Mouse (Mus musculus): ENCODE measurements around the gene Tcfl5. TPM values are rescaled to one million over a fixed set of nuclear protein-coding genes. Genes with fewer than 3 reads are reported as not detected.

Tcfl5 gene
- polyA plus RNA-seq (2012) = not detected in 2 replicates

DNA sequence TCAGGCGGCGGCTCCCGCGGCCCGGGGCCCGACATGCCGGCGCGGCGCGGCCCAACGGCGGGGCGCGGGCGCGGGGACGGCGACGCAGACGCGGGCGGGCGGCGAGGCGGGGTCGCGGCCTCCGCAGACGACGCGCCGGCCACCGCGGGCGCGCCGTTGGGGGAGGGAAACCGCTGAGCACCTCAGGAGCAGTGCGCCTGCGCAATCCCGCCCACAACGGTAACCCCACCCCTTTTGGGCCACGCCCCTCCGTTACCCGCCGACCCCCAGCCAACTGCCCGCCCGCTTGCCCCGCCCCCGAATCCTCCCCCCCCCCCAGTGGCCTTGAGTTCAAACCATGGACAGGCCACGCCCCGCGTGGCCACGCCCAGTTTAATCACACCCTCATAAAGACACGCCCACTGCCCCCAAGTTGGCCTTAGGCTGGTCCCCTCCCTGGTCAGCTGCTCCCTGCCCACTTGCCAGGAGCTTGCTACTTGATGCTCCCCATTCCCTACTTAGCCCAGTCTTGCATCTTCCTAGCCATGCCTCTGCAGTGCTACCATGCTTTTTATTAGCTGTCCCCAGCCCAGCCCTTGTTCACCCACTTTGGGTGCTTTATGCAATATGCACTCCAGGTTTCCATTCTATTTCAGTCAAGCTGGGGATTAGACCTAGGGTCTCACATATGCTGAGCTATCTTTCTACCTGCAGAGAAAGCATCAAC, at the start of gene Tcfl5:
Gene Tcfl5, minus strand, starts transcription at position 154 of the 706 bp plus-strand sequence.
- H3K4me3 ChIP-seq (replicated peaks) = no peak within 1 kb of the TSS
- no peak for TF ChIP-seq GATA1 (IDR thresholded peaks at IDR 0.05; ENCODE audit: low read length)
- TF ChIP-seq TAL1 (IDR thresholded peaks at IDR 0.05; ENCODE audit: low read length) = no peak
- H3K36me3 ChIP-seq (ENCODE audit: control insufficient read depth) = no peaks in the 10 kb centered on the region
- H3K9me3 ChIP-seq (ENCODE audit: control insufficient read depth, low read length) = peaks cover 25% of the 10 kb centered on the region
- no peaks in the 10 kb centered on the region for H3K4me1 ChIP-seq (ENCODE audit: control insufficient read depth)
- peaks cover 51% of the 10 kb centered on the region for H3K27me3 ChIP-seq (ENCODE audit: control insufficient read depth)

DNA sequence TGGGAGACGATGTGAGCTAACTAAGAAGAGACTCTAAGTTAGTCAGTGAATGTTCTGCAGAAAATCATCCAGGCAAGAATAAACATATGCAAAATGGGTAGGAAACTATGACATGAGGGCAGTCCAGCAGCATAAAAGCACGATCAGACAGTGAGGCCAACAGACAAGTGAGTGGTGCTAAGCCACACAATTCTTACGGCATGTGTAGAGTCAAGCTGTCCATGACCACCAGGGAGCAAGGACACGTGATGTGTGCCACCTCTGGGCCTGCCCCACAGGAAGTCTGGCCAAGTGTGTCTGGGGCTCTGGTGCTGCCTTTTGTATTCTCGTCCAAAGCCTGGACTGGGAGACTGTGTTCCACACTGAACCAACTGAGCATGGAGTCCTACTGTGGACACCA, 47.3 kb upstream of the Tcfl5 start:
- no peaks in the 10 kb centered on the region for H3K9me3 ChIP-seq (ENCODE audit: control insufficient read depth, low read length)
- no peak overlapping the region for H3K4me3 ChIP-seq (replicated peaks)
- H3K4me1 ChIP-seq (ENCODE audit: control insufficient read depth) = peaks cover 23% of the 10 kb centered on the region
- H3K36me3 ChIP-seq (ENCODE audit: control insufficient read depth) = peaks cover 92% of the 10 kb centered on the region
- no peaks in the 10 kb centered on the region for H3K27me3 ChIP-seq (ENCODE audit: control insufficient read depth)
- TF ChIP-seq TAL1 (IDR thresholded peaks at IDR 0.05; ENCODE audit: low read length) (no peak), GATA1 (IDR thresholded peaks at IDR 0.05; ENCODE audit: low read length) (no peak)

DNA sequence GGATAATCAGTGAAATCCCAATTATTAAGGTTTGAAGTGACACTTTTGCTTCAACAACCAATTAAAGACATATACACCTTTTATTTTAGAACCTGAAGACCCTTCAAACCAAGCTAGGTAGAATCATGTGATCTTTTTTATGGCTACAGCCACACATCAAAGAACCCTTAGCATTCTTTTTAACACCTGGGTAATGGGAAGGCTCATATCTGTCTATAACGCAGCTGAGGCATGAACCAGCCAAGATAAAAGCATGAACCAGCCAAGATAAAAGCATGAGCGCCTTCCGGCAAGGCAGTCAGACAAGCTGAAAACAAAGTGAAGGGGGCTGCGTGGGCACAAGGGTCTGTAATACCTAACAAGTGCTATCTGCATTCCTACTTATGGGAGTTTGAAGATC, 41.5 kb upstream of the Tcfl5 start:
- peaks cover 100% of the 10 kb centered on the region for H3K36me3 ChIP-seq (ENCODE audit: control insufficient read depth)
- H3K27me3 ChIP-seq (ENCODE audit: control insufficient read depth) = no peaks in the 10 kb centered on the region
- TF ChIP-seq GATA1 (IDR thresholded peaks at IDR 0.05; ENCODE audit: low read length) (no peak), TAL1 (IDR thresholded peaks at IDR 0.05; ENCODE audit: low read length) (no peak)
- no peak overlapping the region for H3K4me3 ChIP-seq (replicated peaks)
- peaks cover 39% of the 10 kb centered on the region for H3K4me1 ChIP-seq (ENCODE audit: control insufficient read depth)
- no peaks in the 10 kb centered on the region for H3K9me3 ChIP-seq (ENCODE audit: control insufficient read depth, low read length)

DNA sequence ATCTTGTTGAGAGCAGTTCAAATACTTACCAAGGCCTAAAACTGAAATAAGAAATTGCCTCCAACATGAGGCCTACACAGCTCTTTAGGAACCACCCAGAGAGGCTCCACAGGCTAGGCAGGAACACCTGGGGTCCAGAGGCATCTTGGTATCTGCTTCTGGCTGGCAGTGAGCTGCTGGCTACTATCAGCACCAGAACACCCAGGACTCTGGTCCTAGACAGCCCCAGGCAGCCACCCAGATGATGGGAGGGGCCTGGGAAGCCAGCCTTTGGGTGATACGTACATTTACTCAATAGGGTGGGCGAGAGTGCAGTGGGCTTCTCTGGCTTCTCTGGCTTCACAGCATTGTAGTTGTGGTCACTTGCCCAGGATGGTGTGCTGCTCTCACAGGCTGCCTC, 41.0 kb upstream of the Tcfl5 start:
- Histone ChIP-seq H3K4me3 (replicated peaks) (no peak overlapping the region), H3K27me3 (ENCODE audit: control insufficient read depth) (no peaks in the 10 kb centered on the region), H3K9me3 (ENCODE audit: control insufficient read depth, low read length) (no peaks in the 10 kb centered on the region), H3K4me1 (ENCODE audit: control insufficient read depth) (peaks cover 42% of the 10 kb centered on the region), H3K36me3 (ENCODE audit: control insufficient read depth) (peaks cover 100% of the 10 kb centered on the region)
- TF ChIP-seq GATA1 (IDR thresholded peaks at IDR 0.05; ENCODE audit: low read length) = no peak
- TF ChIP-seq TAL1 (IDR thresholded peaks at IDR 0.05; ENCODE audit: low read length) = no peak; the same call in 2 of the 3 replicates

DNA sequence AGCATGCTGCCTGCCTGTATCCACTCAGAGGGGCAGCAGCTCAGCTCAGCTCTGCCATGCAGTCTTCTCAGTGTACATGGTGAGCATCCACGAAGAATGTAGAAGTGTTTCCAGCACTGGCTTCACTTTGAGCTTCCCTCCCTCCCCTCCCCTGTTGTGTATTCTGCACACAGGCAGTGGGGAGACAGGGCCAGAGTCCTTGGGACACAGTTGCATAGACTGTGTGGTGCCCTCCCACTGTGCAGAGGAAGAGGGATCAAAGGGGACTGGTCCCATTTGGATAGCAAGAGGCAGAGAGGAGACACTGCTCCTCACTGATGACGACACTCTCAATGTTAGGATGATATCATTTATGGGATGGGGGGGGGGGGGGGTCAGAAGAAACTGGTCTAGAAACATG, 38.7 kb upstream of the Tcfl5 start:
- Histone ChIP-seq H3K4me3 (replicated peaks) (no peak overlapping the region), H3K36me3 (ENCODE audit: control insufficient read depth) (peaks cover 96% of the 10 kb centered on the region), H3K27me3 (ENCODE audit: control insufficient read depth) (no peaks in the 10 kb centered on the region), H3K4me1 (ENCODE audit: control insufficient read depth) (peaks cover 42% of the 10 kb centered on the region), H3K9me3 (ENCODE audit: control insufficient read depth, low read length) (no peaks in the 10 kb centered on the region)
- TF ChIP-seq TAL1 (IDR thresholded peaks at IDR 0.05; ENCODE audit: low read length) = no peak
- no peak for TF ChIP-seq GATA1 (IDR thresholded peaks at IDR 0.05; ENCODE audit: low read length)

DNA sequence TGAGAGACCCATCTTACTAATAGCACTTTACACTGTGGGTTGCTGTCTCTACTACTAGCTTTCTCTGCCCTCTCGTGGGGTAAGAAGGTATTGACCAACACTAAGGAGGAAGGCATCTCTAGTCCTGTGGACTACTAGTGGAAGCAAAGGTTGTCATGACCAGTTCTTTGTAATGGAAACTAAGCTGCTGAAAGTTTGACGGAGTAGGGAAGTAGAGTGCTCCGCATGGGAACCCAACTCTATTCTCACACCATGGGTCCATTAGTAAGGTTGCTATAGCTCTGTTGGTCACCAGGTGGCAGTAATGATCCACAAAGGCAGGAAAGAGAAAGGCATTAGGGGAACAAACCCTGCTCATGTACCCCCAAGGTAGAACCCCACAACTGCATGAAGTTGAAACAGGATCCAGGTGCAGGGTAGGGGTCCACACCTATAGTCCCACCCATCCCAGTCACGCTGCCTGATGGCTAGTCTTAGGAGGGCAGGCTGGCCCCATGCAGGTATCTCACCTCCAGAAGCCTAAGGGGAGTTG, 36.2 kb upstream of the Tcfl5 start:
- no peaks in the 10 kb centered on the region for H3K27me3 ChIP-seq (ENCODE audit: control insufficient read depth)
- TF ChIP-seq GATA1 (IDR thresholded peaks at IDR 0.05; ENCODE audit: low read length) = no peak
- no peak for TF ChIP-seq TAL1 (IDR thresholded peaks at IDR 0.05; ENCODE audit: low read length)
- H3K9me3 ChIP-seq (ENCODE audit: control insufficient read depth, low read length) = no peaks in the 10 kb centered on the region
- peaks cover 23% of the 10 kb centered on the region for H3K4me1 ChIP-seq (ENCODE audit: control insufficient read depth)
- peaks cover 91% of the 10 kb centered on the region for H3K36me3 ChIP-seq (ENCODE audit: control insufficient read depth)
- H3K4me3 ChIP-seq (replicated peaks) = no peak overlapping the region

DNA sequence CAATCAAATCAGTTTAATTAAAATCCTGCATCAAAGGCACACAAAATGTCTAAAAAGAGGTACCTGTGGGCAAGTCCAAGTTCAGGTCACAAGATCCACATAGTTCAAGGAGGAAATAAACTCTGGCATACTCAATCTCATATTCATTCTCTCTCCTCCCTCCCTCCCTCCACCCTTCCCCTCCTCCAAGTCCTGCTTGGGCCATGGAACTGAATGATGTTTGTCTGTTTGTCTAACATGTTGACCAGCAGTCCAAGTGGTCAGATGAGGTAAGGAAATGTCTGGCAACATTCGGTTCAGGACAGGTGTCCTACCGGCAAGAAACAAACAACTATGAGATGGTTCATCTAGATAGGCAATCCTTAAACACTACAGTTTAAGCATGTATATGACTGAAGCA, 34.2 kb upstream of the Tcfl5 start:
- Histone ChIP-seq H3K4me3 (replicated peaks) (no peak overlapping the region), H3K36me3 (ENCODE audit: control insufficient read depth) (peaks cover 91% of the 10 kb centered on the region), H3K4me1 (ENCODE audit: control insufficient read depth) (peaks cover 14% of the 10 kb centered on the region), H3K9me3 (ENCODE audit: control insufficient read depth, low read length) (no peaks in the 10 kb centered on the region), H3K27me3 (ENCODE audit: control insufficient read depth) (no peaks in the 10 kb centered on the region)
- TF ChIP-seq GATA1 (IDR thresholded peaks at IDR 0.05; ENCODE audit: low read length) = no peak
- TF ChIP-seq TAL1 (IDR thresholded peaks at IDR 0.05; ENCODE audit: low read length) = no peak

DNA sequence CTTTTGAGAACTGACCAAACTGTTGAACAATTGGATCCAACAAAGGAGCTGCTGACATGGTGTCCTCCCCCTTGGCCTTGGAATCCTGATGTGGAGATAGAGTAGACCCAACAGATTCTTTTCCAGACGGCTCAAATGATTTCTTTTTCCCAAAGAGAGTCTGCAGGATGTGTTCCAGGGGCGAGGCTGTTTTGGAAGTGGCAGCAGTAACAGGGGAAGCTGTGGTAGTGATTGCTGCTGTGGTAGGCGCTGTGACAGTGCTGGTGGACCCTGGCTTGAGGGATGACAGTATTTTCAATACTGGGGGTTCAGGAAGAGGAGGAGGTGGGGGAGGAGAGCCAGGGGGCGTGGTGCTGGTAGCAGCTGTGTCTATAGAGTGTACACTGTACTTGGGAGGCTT, 19.5 kb upstream of the Tcfl5 start:
- Histone ChIP-seq H3K9me3 (ENCODE audit: control insufficient read depth, low read length) (no peaks in the 10 kb centered on the region), H3K36me3 (ENCODE audit: control insufficient read depth) (peaks cover 64% of the 10 kb centered on the region), H3K27me3 (ENCODE audit: control insufficient read depth) (0 out of 2 replicates have a peak, but pooled peaks cover 2% of the 10 kb centered on the region), H3K4me3 (replicated peaks) (no peak overlapping the region), H3K4me1 (ENCODE audit: control insufficient read depth) (no peaks in the 10 kb centered on the region)
- TF ChIP-seq GATA1 (IDR thresholded peaks at IDR 0.05; ENCODE audit: low read length) (no peak), TAL1 (IDR thresholded peaks at IDR 0.05; ENCODE audit: low read length) (no peak)

DNA sequence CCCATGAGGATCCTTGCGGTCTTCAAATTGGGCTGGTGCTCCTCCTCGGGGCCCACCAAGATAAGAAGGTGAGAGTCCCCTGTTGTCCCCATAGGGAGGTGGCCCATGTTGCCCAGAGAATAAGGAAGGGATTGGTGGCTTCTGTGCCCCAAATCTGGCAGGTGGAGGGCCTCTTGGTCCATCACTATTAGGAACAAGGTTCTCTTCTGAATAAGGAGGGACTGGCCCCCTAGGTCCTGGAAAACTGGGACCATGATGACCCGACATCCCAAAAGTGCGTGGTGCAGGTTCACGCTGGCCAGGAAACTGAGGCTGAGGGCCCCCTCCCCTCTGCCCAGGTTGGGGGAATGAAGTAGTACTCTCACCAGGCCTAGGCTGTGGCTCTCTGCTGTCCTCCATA, 18.0 kb upstream of the Tcfl5 start:
- Histone ChIP-seq H3K27me3 (ENCODE audit: control insufficient read depth) (0 out of 2 replicates have a peak, but pooled peaks cover 2% of the 10 kb centered on the region), H3K9me3 (ENCODE audit: control insufficient read depth, low read length) (no peaks in the 10 kb centered on the region), H3K4me1 (ENCODE audit: control insufficient read depth) (no peaks in the 10 kb centered on the region), H3K36me3 (ENCODE audit: control insufficient read depth) (peaks cover 49% of the 10 kb centered on the region), H3K4me3 (replicated peaks) (no peak overlapping the region)
- no peak for TF ChIP-seq GATA1 (IDR thresholded peaks at IDR 0.05; ENCODE audit: low read length)
- no peak for TF ChIP-seq TAL1 (IDR thresholded peaks at IDR 0.05; ENCODE audit: low read length)

Measured in erythroblast, embryonic 14.5 days (primary cell).